Mouse (Mus musculus) heart, embryonic 12.5 days (tissue): Measurements from ENCODE around the gene Ggps1. TPM values are rescaled to one million over a fixed set of nuclear protein-coding genes. Genes with fewer than 3 reads are reported as not detected.

Experiments
- ATAC-seq: fragments of 200-750 bp; cut with Nextera tagmentation; 2 replicates; pipeline ENCODE4 v1.8.0; 2017; ENCODE audit warnings: moderate TSS enrichment, moderate library complexity; ENCODE audit not compliant: insufficient number of reproducible peaks, low FRiP score
- H3K27ac ChIP-seq: fragments of 300-500 bp; sonication (generic); 2 replicates; pipeline ENCODE4 v1.5.1; 2016; ENCODE audit warnings: mild to moderate bottlenecking, moderate library complexity; ENCODE audit not compliant: poor library complexity, severe bottlenecking
- H3K27me3 ChIP-seq: fragments of 300-500 bp; sonication (generic); replicated peaks from 2 replicates; pipeline ENCODE4 v1.6.1; 2016; ENCODE audit warnings: mild to moderate bottlenecking, moderate library complexity
- H3K36me3 ChIP-seq: fragments of 300-500 bp; sonication (generic); 2 replicates; pipeline ENCODE4 v1.6.1; 2016; ENCODE audit warnings: mild to moderate bottlenecking, moderate library complexity
- H3K4me1 ChIP-seq: fragments of 300-500 bp; sonication (generic); replicated peaks from 2 replicates; pipeline ENCODE4 v1.6.1; 2016; ENCODE audit warnings: mild to moderate bottlenecking
- H3K4me2 ChIP-seq: fragments of 300-500 bp; sonication (generic); 2 replicates; pipeline ENCODE4 v1.6.1; 2016; ENCODE audit warnings: mild to moderate bottlenecking, moderate library complexity
- H3K4me3 ChIP-seq: fragments of 300-500 bp; sonication (generic); 2 replicates; pipeline ENCODE4 v1.5.1; 2016; ENCODE audit warnings: mild to moderate bottlenecking
- H3K9ac ChIP-seq: fragments of 300-500 bp; sonication (generic); 2 replicates; pipeline ENCODE4 v1.6.1; 2016; ENCODE audit warnings: mild to moderate bottlenecking, moderate library complexity
- H3K9me3 ChIP-seq: fragments of 300-500 bp; sonication (generic); replicated peaks from 2 replicates; pipeline ENCODE4 v1.6.1; 2016; ENCODE audit warnings: mild to moderate bottlenecking, moderate library complexity
- WGBS: fragments of 180-500 bp; shearing (Covaris S2); methylation state at CpG from one replicate; pipeline ENCODE4 v1.1.7; 2016; 5-methylcytosine and 5-hydroxymethylcytosine counted together
- polyA plus RNA-seq: library from polyadenylated mRNA; unstranded; fragments of >200 nt; fragmentation: Nextera tagmentation; extraction: Ambion mirVana; gene quantifications from 2 replicates; pipeline ENCODE4 v1.2.1, GENCODE M21; 2016

Ggps1 gene
- polyA plus RNA-seq, 1 experiment from 2014 or later: 49.1 TPM

DNA sequence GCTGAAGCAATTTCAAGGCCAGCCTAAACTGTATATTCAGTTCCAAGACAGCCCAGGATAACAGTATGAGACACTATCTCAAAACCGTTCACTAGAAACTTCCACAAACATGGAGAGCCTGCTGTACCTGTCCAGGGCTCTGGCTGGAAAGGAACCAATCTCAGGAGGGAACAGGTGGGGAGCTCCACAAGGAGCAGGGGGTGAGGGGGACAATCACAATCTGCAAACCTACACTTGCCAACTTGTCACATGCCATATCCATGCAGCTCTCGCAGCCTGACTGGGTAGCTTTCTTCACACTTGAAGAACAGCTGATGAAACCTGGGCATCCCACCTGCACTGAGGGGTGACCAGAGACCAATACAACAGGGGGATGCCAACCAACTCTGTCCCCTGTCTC, 49.3 kb downstream of the Ggps1 start:
- WGBS: 94% methylated on average over 2 of the region's 2 CpGs
- peaks cover 58% of the 10 kb centered on the region for H3K36me3 ChIP-seq
- no peak for ATAC-seq

DNA sequence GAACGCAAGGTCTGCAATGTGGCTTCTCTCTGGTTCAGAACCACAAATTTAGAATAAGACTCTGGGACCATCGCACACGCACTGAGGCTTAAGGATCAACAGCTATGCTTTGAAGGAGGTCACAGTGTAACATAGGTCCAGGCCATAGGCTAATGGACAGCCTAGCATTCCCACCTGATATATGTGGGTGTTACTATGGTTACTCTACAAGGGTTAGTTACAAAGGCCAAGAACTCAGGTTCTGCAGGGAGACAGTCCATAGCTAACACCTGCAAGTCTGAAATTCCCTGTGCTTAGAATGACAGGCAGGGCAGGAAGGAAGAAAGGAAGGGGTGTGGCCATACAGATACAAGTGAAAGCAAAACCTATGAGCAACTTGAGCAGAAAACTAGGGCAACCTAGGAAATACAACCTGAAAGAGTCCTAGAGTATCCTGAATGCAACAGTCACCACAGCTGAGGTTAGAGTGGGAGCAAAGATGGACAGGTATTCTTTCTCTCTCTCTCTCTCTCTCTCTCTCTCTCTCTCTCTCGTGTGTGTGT, 51.8 kb downstream of the Ggps1 start:
- Histone ChIP-seq H3K9me3 (no peaks in the 10 kb centered on the region), H3K4me2 (no peak overlapping the region), H3K36me3 (peaks cover 59% of the 10 kb centered on the region), H3K4me1 (no peaks in the 10 kb centered on the region), H3K9ac (no peak overlapping the region), H3K4me3 (no peak overlapping the region), H3K27ac (no peak overlapping the region), H3K27me3 (no peaks in the 10 kb centered on the region)
- ATAC-seq: no peak
- WGBS: 89% methylated on average over 4 of the region's 4 CpGs

More for the DNA sequence above, 49.3 kb downstream of the Ggps1 start:
- Histone ChIP-seq H3K4me3 (no peak overlapping the region), H3K27ac (no peak overlapping the region), H3K9ac (no peak overlapping the region), H3K4me2 (no peak overlapping the region), H3K9me3 (no peaks in the 10 kb centered on the region), H3K27me3 (no peaks in the 10 kb centered on the region), H3K4me1 (no peaks in the 10 kb centered on the region)

DNA sequence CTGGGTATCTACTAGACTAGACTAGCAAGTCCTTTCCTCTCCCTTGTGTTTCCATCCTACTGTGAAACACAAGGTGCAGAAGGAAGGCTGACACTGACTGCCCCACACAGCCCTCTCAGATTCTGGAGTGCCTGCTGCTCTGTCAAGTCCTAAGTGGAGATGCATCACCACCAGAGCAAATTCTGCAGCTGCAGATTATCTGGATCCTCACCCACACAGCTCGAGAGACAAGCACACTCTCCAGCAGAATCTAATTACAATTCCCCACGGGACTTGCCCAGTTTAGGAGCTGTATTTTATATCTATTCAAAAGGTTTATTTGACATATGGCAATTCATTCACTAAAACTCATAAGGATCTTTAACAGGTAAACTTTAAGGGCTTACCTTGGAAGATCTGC, 57.2 kb downstream of the Ggps1 start:
- Histone ChIP-seq H3K9ac (no peak overlapping the region), H3K4me1 (no peaks in the 10 kb centered on the region), H3K36me3 (peaks cover 69% of the 10 kb centered on the region), H3K27me3 (no peaks in the 10 kb centered on the region), H3K9me3 (no peaks in the 10 kb centered on the region), H3K4me2 (no peak overlapping the region), H3K27ac (no peak overlapping the region), H3K4me3 (no peak overlapping the region)
- 74% methylated on average over 2 of the region's 2 CpGs for WGBS
- ATAC-seq: no peak

DNA sequence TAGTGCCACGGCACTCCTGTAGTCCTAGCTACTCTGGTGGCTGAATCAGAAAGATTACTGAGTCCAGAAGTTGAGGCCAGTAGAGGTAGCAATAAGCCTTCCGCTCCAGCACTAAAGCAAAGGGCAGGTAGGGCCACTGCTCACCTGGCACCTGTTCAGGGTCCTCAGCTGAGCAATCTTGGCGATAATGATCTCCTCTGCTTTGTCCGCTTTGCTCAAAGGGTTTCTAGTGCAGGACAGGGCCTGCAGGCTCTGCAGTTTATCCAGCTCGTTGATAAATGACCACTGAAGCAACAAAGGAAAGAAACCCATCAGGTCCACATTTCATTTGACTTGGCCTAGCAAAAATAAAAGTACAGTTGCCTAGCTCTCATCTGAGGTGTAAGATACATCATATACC, 58.3 kb downstream of the Ggps1 start:
- no peaks in the 10 kb centered on the region for H3K4me1 ChIP-seq
- H3K27ac ChIP-seq: no peak overlapping the region
- H3K9ac ChIP-seq: no peak overlapping the region
- H3K27me3 ChIP-seq: no peaks in the 10 kb centered on the region
- WGBS: 85% methylated on average over 5 of the region's 5 CpGs
- ATAC-seq: no peak
- H3K4me3 ChIP-seq: no peak overlapping the region
- no peaks in the 10 kb centered on the region for H3K9me3 ChIP-seq
- H3K4me2 ChIP-seq: no peak overlapping the region
- H3K36me3 ChIP-seq: peaks cover 74% of the 10 kb centered on the region

GRCm38 (mm10) chr13:14004086-14004485, 59.2 kb downstream of the Ggps1 start:
- H3K36me3 ChIP-seq: peaks cover 78% of the 10 kb centered on the region

GRCm38 (mm10) chr13:14002706-14003105, 60.6 kb downstream of the Ggps1 start:
- peak; percentile 11; the same call in 1 of the 2 replicates for ATAC-seq
- no peak overlapping the region for H3K9ac ChIP-seq
- WGBS: 75% methylated on average over 2 of the region's 2 CpGs
- no peaks in the 10 kb centered on the region for H3K27me3 ChIP-seq
- H3K9me3 ChIP-seq: no peaks in the 10 kb centered on the region
- H3K4me1 ChIP-seq: no peaks in the 10 kb centered on the region
- H3K36me3 ChIP-seq: peaks cover 79% of the 10 kb centered on the region
- no peak overlapping the region for H3K4me3 ChIP-seq
- no peak overlapping the region for H3K4me2 ChIP-seq
- H3K27ac ChIP-seq: no peak overlapping the region

More at GRCm38 (mm10) chr13:14004086-14004485, 59.2 kb downstream of the Ggps1 start:
- WGBS: 82% methylated on average over 4 of the region's 4 CpGs
- H3K4me2 ChIP-seq: no peak overlapping the region
- H3K4me3 ChIP-seq: no peak overlapping the region
- no peak overlapping the region for H3K27ac ChIP-seq
- H3K9ac ChIP-seq: no peak overlapping the region
- no peaks in the 10 kb centered on the region for H3K4me1 ChIP-seq
- H3K27me3 ChIP-seq: no peaks in the 10 kb centered on the region
- no peaks in the 10 kb centered on the region for H3K9me3 ChIP-seq
- ATAC-seq: no peak

Other genes with a start within 250 kb of the Ggps1 start
- 22.8 and 24.8 TPM in 2 replicates for gene B3galnt2, start 109.0 kb downstream of the Ggps1 start, polyA plus RNA-seq
- gene Tbce, start 23.9 kb downstream of the Ggps1 start, polyA plus RNA-seq: 38.1 and 39.9 TPM in 2 replicates
- gene Arid4b, start 256 bp downstream of the Ggps1 start, polyA plus RNA-seq: 46.9 and 50.0 TPM in 2 replicates